Mouse (Mus musculus) urinary bladder, postnatal 36 days (tissue): ENCODE measurements at regions not wholly inside any gene's neighbourhood (a gene's known extent, or its start where the extent isn't known, plus 50 kb on each side); places are given as distances from the start of the nearest gene placed in this dataset.

Source experiments
- DNase-seq, 2 experiments: peaks; one replicate each; pipeline ENCODE4 v3.0.0; 2022; ENCODE audit warnings: low spot score in 2 of 2, mixed read lengths in 1 of 2

DNA sequence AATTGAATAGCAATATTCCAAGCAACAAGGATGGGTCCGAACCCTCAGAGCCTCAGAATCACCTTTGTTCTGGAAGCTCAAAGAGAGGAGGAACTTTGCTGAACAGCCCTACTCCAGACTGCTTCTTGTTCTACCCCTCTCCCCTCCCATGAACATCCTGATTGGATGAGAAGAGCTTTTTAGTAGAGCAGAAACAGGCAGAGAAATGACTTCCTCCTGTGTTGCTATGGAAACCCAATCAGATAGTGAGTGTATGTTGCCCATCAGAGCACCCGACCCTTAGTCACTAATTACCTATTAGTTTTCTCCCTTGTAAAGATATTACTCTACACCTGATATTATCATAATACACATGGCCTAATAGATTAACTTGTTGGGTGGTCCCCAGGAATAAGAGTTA, 469.4 kb upstream of the Rgma start:
- no peak for DNase-seq

DNA sequence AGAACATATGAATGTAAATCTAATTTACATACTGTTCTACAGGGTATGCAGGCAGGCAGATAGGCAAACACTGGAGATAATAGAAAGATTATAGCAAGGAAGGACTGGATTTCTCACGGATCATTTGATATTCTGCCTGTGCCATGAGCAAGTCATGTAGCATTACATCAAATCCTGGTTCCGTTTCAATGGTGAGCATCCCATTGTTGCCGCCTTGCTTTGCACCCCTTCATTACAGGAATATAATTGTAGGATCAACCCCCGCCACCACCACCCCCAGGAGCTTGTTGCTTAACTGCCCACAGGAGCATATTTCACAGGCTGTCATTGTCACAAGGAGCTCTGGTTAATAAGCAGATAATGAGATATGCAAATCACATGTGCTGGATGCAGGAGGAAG, 468.8 kb upstream of the Rgma start:
- no peak for DNase-seq

GRCm38 (mm10) chr7:72926772-72927380, 448.4 kb upstream of the Rgma start:
- no peak for DNase-seq

DNA sequence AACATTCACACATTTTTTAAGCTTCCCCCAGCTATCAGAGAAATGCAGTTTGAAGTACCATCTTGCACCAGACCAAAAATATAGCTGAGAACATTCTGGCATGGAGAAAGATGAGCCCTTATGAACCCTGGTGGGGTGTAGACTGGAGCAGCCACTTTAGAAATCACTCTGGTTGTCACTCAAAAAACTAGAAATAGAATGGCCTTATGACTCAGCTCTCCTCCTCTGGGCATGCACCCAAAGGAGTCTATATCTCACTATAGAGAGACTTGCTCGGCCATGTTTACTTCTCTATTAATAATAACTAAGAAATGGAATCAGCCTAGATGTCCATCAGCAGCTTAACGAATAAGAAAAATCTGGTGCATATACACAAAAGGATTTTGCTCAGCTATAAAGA, 436.5 kb upstream of the Rgma start:
- DNase-seq, result no peak

- no peak for DNase-seq
Measured at GRCm38 (mm10) chr7:72947531-72947930, 427.8 kb upstream of the Rgma start.

DNA sequence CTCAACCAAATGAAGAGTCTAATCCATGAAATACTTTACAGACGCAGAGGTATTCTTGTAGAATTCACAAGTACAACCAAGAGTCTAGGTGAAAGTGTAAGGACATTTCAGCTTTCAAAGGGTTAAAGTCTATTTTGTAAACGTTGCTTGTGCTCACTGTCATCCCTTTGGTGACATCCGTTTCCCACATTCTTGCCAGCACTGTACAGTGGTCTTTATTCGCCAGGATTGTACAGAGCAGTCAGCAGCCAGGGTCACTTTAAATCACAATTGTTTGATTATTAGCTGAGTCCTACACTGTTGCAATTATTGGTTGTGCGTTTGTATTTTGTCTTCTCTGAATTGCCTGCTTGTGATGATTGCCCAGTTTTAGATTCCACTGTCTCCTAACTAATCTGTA, 427.3 kb upstream of the Rgma start:
- DNase-seq, result no peak

DNA sequence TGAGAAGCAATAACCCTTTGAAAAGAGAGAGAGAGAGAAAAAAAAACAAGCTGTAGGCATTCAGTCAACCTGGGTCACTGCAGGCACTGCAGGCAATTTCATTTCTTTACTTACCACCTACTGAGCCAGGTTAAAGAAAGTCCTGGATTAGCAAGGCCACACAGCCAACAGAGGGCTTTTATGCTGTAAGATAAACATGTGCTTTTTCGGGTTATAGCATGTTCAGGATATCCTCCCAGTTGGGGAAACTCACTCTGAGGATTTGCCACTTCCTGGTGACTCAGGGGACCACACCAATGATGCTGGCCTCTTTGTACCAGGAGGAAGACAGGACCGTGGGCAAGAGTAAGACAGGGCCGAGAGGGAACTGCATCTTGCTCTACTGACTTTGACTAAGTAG, 426.6 kb upstream of the Rgma start:
- no peak for DNase-seq

DNA sequence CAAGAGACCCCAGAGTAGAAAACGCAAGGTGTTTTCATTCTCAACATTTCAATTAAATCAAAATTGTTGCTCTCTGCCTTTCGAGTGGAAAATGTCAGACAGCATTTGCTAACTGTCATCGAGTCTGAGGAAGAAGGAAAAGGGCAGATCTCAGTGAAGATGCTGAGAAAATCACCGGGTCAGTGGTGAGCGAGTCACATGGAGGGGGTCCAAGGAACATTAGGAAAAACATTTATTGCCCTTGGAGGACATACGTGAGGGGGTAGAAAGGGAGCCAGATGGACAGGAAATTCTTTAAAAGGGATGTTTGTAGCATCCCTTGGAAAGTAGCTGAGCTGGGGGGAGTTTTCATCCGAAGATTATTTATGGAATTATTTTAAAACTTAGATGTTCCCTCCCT, 425.4 kb upstream of the Rgma start:
- no peak for DNase-seq

GRCm38 (mm10) chr7:72957674-72958073, 417.6 kb upstream of the Rgma start:
- DNase-seq, result no peak

- no peak for DNase-seq
Measured at GRCm38 (mm10) chr7:72961321-72961720, 414.0 kb upstream of the Rgma start.

- DNase-seq, result no peak
Measured at GRCm38 (mm10) chr7:72962815-72963214, 412.5 kb upstream of the Rgma start.

GRCm38 (mm10) chr7:72963908-72964307, 411.4 kb upstream of the Rgma start:
- DNase-seq, result no peak

GRCm38 (mm10) chr7:72968193-72968592, 407.1 kb upstream of the Rgma start:
- DNase-seq, result no peak

GRCm38 (mm10) chr7:72971506-72972267, 403.6 kb upstream of the Rgma start:
- no peak for DNase-seq

DNA sequence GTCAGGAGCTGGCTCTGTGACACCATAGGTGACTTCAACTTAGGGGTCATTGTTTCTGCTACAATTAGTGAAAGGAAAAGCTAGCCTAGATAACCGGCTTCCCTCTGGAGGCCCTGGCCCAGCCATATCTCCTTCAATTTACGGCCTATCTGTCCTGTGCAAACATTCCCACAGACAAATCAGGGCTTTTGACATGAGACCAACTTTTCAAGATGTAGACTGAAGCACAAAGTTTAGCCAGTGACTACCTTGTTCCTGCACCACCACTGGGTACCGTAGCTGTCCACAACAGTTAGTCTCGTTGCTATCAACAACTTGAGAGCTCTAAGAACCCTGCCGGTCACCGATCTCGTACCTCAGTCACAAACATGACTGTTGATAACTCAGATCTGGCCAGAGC, 402.9 kb upstream of the Rgma start:
- DNase-seq, result no peak

- peak in 1 of 2 experiments; percentile 32 for DNase-seq
Measured at GRCm38 (mm10) chr7:72973771-72974170, 401.5 kb upstream of the Rgma start.

GRCm38 (mm10) chr7:72974384-72974783, 400.9 kb upstream of the Rgma start:
- DNase-seq, result no peak

GRCm38 (mm10) chr7:72990559-72991429, 384.5 kb upstream of the Rgma start:
- DNase-seq, result no peak

DNA sequence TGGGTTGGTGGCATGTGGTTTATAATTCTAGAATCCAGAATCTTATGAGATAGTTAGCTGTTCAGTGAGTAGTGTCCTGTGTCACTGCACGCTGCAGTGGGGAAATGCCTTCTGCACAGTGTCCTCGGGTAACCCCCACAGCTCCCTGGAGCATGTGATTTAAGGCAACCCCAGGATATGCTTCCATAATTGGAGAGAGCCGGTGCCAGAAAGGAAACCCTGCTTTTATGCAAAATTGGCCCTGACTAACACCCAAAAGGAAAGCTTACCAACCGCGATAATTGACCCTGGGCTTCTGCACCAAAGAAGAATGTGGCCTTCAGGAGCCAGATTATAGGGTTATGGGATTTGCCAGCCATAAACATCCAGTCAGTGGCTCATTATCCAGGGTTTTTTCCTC, 376.9 kb upstream of the Rgma start:
- no peak for DNase-seq

GRCm38 (mm10) chr7:73019151-73019550, 356.2 kb upstream of the Rgma start:
- DNase-seq, result no peak

DNA sequence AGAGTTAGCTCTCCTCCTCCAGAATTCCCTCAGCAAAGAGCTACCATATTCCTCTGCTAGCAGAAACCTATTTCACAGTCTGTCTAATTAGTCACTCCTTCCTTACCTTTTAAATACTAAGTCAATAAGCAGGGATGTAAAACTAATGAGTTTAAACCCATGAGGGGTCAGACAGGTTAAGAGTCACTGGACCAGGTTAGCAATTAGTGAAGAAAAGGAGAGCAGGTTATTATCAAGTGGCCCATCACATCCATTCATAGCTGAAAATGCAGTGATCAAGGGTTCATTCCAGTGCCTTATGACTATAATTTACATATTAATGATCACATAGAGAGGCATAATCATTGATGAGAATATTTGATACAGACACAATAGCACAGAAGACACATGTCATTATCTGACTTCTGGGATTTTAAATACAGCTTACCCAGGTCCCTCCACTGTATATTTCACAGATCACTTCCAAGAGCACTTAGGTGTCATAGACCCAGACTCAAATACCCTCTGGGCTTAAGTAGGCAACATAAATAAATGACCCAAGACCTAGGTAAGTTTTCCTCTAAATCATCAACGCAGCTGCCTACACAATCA, 355.4 kb upstream of the Rgma start:
- no peak for DNase-seq

DNA sequence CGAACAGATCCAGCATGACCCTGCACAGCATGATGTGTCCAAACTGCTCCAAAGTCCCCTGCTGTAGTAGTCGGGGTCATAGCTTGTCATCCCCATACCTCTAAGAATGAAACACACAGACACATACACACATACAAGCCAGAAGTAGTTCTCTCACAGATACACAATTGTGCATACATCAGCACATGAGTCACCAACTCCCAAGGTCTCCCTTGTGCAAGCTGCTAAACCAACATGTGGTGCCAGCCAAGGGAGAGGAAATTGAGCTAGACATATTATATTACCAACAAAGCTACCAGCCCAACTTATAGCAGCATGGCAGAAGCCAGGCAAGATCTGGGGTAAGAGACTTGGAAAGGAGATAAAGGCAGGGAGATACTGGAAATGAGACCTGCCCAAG, 353.5 kb upstream of the Rgma start:
- DNase-seq, result no peak
